Mouse (Mus musculus) limb, embryonic 11.5 days (tissue): ENCODE measurements at regions not wholly inside any gene's neighbourhood (a gene's known extent, or its start where the extent isn't known, plus 50 kb on each side); places are given as distances from the start of the nearest gene placed in this dataset.

ENCODE experiments used
- ATAC-seq: fragments of 200-750 bp; cut with Nextera tagmentation; 2 replicates; pipeline ENCODE4 v1.8.0; 2017; ENCODE audit warnings: low read depth; ENCODE audit not compliant: insufficient number of reproducible peaks, low FRiP score, low TSS enrichment
- DNase-seq: peaks from one replicate; pipeline ENCODE4 v3.0.0-alpha.2; 2015; ENCODE audit warnings: low spot score
- H3K27ac ChIP-seq: fragments of 300-500 bp; sonication (generic); replicated peaks from 2 replicates; pipeline ENCODE4 v1.5.1; 2014; ENCODE audit warnings: low read depth, mild to moderate bottlenecking, low read length
- H3K27me3 ChIP-seq: fragments of 300-500 bp; sonication (generic); 2 replicates; pipeline ENCODE4 v1.6.1; 2014; ENCODE audit warnings: mild to moderate bottlenecking, low read length, mixed read lengths; ENCODE audit not compliant: control insufficient read depth, insufficient read depth
- H3K36me3 ChIP-seq: fragments of 300-500 bp; sonication (generic); 2 replicates; pipeline ENCODE4 v1.6.1; 2014; ENCODE audit warnings: mild to moderate bottlenecking, low read length, moderate library complexity, mixed read lengths; ENCODE audit not compliant: control insufficient read depth, insufficient read depth
- H3K4me1 ChIP-seq: fragments of 300-500 bp; sonication (generic); 2 replicates; pipeline ENCODE4 v1.6.1; 2014; ENCODE audit warnings: low read length, mixed read lengths; ENCODE audit not compliant: control insufficient read depth, insufficient read depth
- H3K4me2 ChIP-seq: fragments of 300-500 bp; sonication (generic); 2 replicates; pipeline ENCODE4 v1.6.1; 2014; ENCODE audit warnings: low read depth, mild to moderate bottlenecking, moderate library complexity; ENCODE audit not compliant: severe bottlenecking
- H3K4me3 ChIP-seq: fragments of 300-500 bp; sonication (generic); 2 replicates; pipeline ENCODE4 v1.5.1; 2014; ENCODE audit warnings: low read depth, low read length
- H3K9ac ChIP-seq: fragments of 300-500 bp; sonication (generic); 2 replicates; pipeline ENCODE4 v1.6.1; 2014; ENCODE audit warnings: mild to moderate bottlenecking, low read length
- H3K9me3 ChIP-seq: fragments of 300-500 bp; sonication (generic); 2 replicates; pipeline ENCODE4 v1.6.1; 2016; ENCODE audit warnings: low read length; ENCODE audit not compliant: control insufficient read depth
- WGBS: fragments of 180-500 bp; shearing (Covaris S2); extraction: QIAGEN DNeasy Blood & Tissue Kit; methylation state at CpG from one replicate; pipeline ENCODE4 v1.1.7; 2014; 5-methylcytosine and 5-hydroxymethylcytosine counted together

- Histone ChIP-seq H3K27me3 (no peaks in the 10 kb centered on the region), H3K4me2 (no peak overlapping the region), H3K36me3 (no peaks in the 10 kb centered on the region), H3K4me3 (no peak overlapping the region), H3K27ac (no peak overlapping the region), H3K9me3 (no peaks in the 10 kb centered on the region), H3K9ac (no peak overlapping the region), H3K4me1 (no peaks in the 10 kb centered on the region)
- 76% methylated on average over 1 of the region's 1 CpGs for WGBS
- ATAC-seq (no peak), DNase-seq (no peak)
Observed at GRCm38 (mm10) chr4:114345154-114345553, 61.4 kb upstream of the Trabd2b start.

GRCm38 (mm10) chr4:114346068-114346747, 60.3 kb upstream of the Trabd2b start:
- Histone ChIP-seq H3K27me3 (no peaks in the 10 kb centered on the region), H3K4me2 (no peak overlapping the region), H3K36me3 (no peaks in the 10 kb centered on the region), H3K9ac (no peak overlapping the region), H3K9me3 (no peaks in the 10 kb centered on the region), H3K27ac (no peak overlapping the region), H3K4me3 (no peak overlapping the region), H3K4me1 (no peaks in the 10 kb centered on the region)
- DNase-seq (peak; percentile 61), ATAC-seq (no peak)
- 1% methylated on average over 2 of the region's 2 CpGs for WGBS

GRCm38 (mm10) chr4:114346884-114347283, 59.6 kb upstream of the Trabd2b start:
- Histone ChIP-seq H3K9ac (no peak overlapping the region), H3K36me3 (no peaks in the 10 kb centered on the region), H3K4me3 (no peak overlapping the region), H3K4me2 (no peak overlapping the region), H3K27me3 (no peaks in the 10 kb centered on the region), H3K4me1 (no peaks in the 10 kb centered on the region), H3K9me3 (no peaks in the 10 kb centered on the region), H3K27ac (no peak overlapping the region)
- WGBS, result 69% methylated on average over 4 of the region's 4 CpGs
- no peak for DNase-seq
- no peak for ATAC-seq

- no peak for DNase-seq
- no peaks in the 10 kb centered on the region for H3K36me3 ChIP-seq
- no peaks in the 10 kb centered on the region for H3K4me1 ChIP-seq
- no peak overlapping the region for H3K9ac ChIP-seq
- no peak overlapping the region for H3K4me3 ChIP-seq
- 42% methylated on average over 8 of the region's 8 CpGs for WGBS
- H3K9me3 ChIP-seq, result no peaks in the 10 kb centered on the region
- no peak overlapping the region for H3K27ac ChIP-seq
- no peak for ATAC-seq
- no peak overlapping the region for H3K4me2 ChIP-seq
- no peaks in the 10 kb centered on the region for H3K27me3 ChIP-seq
Observed at GRCm38 (mm10) chr4:114349601-114350000, 56.9 kb upstream of the Trabd2b start.

GRCm38 (mm10) chr4:114351282-114351681, 55.2 kb upstream of the Trabd2b start:
- no peak for ATAC-seq

GRCm38 (mm10) chr4:114353058-114353457, 53.5 kb upstream of the Trabd2b start:
- Histone ChIP-seq H3K9ac (no peak overlapping the region), H3K36me3 (no peaks in the 10 kb centered on the region), H3K27me3 (no peaks in the 10 kb centered on the region), H3K4me1 (no peaks in the 10 kb centered on the region), H3K9me3 (no peaks in the 10 kb centered on the region), H3K4me3 (no peak overlapping the region), H3K27ac (no peak overlapping the region), H3K4me2 (no peak overlapping the region)
- 79% methylated on average over 2 of the region's 2 CpGs for WGBS
- no peak for DNase-seq
- ATAC-seq, result no peak

More at GRCm38 (mm10) chr4:114351282-114351681, 55.2 kb upstream of the Trabd2b start:
- no peaks in the 10 kb centered on the region for H3K36me3 ChIP-seq
- no peak overlapping the region for H3K4me2 ChIP-seq
- H3K4me1 ChIP-seq, result no peaks in the 10 kb centered on the region
- no peaks in the 10 kb centered on the region for H3K27me3 ChIP-seq
- H3K9me3 ChIP-seq, result no peaks in the 10 kb centered on the region
- H3K9ac ChIP-seq, result no peak overlapping the region
- 80% methylated on average over 1 of the region's 1 CpGs for WGBS
- H3K4me3 ChIP-seq, result no peak overlapping the region
- no peak for DNase-seq
- H3K27ac ChIP-seq, result no peak overlapping the region
